Mouse (Mus musculus) hindbrain, embryonic 14.5 days (tissue): ENCODE measurements around the gene Gramd1a. TPM values are rescaled to one million over a fixed set of nuclear protein-coding genes. Genes with fewer than 3 reads are reported as not detected.
A peak's percentile ranks its signal among the peaks of the same experiment; 100 is the strongest.

Source experiments
- ATAC-seq: fragments of 200-750 bp; cut with Nextera tagmentation; 2 replicates; pipeline ENCODE4 v1.8.0; 2017; ENCODE audit warnings: moderate number of reproducible peaks, mild to moderate bottlenecking, moderate TSS enrichment, moderate library complexity; ENCODE audit not compliant: low FRiP score
- DNase-seq: peaks from one replicate; pipeline ENCODE4 v3.0.0-alpha.2; 2015; ENCODE audit warnings: low spot score
- H3K27ac ChIP-seq: fragments of 300-500 bp; sonication (generic); 2 replicates; pipeline ENCODE4 v1.5.1; 2014; ENCODE audit warnings: mild to moderate bottlenecking, moderate library complexity
- H3K27me3 ChIP-seq: fragments of 300-500 bp; sonication (generic); 2 replicates; pipeline ENCODE4 v1.6.1; 2014; ENCODE audit warnings: mild to moderate bottlenecking, low read length, mixed read lengths; ENCODE audit not compliant: control insufficient read depth, insufficient read depth
- H3K36me3 ChIP-seq: fragments of 300-500 bp; sonication (generic); replicated peaks from 2 replicates; pipeline ENCODE4 v1.6.1; 2014; ENCODE audit not compliant: control insufficient read depth, insufficient read depth
- H3K4me1 ChIP-seq: fragments of 300-500 bp; sonication (generic); replicated peaks from 2 replicates; pipeline ENCODE4 v1.6.1; 2014; ENCODE audit warnings: antibody characterized with exemption, low read length, mixed read lengths; ENCODE audit not compliant: control insufficient read depth, insufficient read depth
- H3K4me2 ChIP-seq: fragments of 300-500 bp; sonication (generic); replicated peaks from 2 replicates; pipeline ENCODE4 v1.6.1; 2014; ENCODE audit warnings: mild to moderate bottlenecking, moderate library complexity
- H3K4me3 ChIP-seq: fragments of 300-500 bp; sonication (generic); replicated peaks from 2 replicates; pipeline ENCODE4 v1.5.1; 2014; ENCODE audit warnings: mild to moderate bottlenecking, low read length
- H3K9ac ChIP-seq: fragments of 300-500 bp; sonication (generic); 2 replicates; pipeline ENCODE4 v1.6.1; 2014
- H3K9me3 ChIP-seq: fragments of 300-500 bp; sonication (generic); 2 replicates; pipeline ENCODE4 v1.6.1; 2016; ENCODE audit warnings: low read length; ENCODE audit not compliant: control insufficient read depth
- WGBS: fragments of 180-500 bp; shearing (Covaris S2); extraction: QIAGEN DNeasy Blood & Tissue Kit; methylation state at CpG from one replicate; pipeline ENCODE4 v1.1.7; 2014; 5-methylcytosine and 5-hydroxymethylcytosine counted together
- polyA plus RNA-seq: library from polyadenylated mRNA; unstranded; fragments of >200 nt; fragmentation: Nextera tagmentation; extraction: Ambion mirVana; gene quantifications from 2 replicates; pipeline ENCODE4 v1.2.1, GENCODE M21; 2014

Gramd1a gene
- 191 and 198 TPM in 2 replicates for polyA plus RNA-seq

DNA sequence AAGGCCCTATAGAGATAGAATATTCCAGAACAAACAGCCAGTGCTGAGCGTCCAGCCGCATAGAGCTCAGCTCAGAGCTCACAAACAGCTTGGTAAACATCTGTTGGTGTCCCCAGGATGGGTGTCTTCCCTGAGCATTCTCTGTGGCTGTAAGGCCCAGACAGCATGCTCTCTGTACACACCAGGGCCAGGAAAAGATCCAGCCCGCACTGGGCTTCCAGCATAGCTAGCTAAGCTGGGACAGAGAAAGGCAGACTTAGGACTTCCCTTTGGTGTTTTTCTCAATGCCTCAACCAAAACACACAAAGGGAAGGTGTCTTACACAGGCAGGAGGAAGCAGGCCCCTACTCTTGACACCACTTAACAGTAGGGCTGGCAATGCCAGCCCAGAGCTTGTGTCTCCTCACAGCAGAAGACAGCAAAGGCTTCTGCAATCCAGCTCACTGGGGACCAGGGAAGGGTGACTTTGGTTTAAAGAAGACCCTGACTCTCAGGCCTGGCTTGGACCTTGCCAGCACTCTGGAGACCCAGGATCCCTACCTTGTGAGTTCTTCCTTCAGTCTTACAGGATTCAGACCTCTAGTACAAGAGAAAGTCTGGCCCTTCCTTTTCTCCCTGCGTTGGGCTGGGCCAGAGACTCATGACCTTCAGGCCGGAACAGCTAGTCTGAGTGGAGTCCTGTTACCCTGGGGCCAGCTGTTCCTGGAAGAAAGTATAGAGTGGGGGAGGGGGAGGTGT lies at the start of gene Gramd1a:
TSS of gene Gramd1a (minus strand) at position 601 of the 738 bp plus-strand sequence.
- peaks cover 10% of the 10 kb centered on the region for H3K4me1 ChIP-seq
- ATAC-seq (no peak), DNase-seq (no peak)
- no peaks in the 10 kb centered on the region for H3K27me3 ChIP-seq
- 66% methylated on average over 5 of the region's 5 CpGs for WGBS
- no peak within 1 kb of the TSS for H3K4me3 ChIP-seq
- H3K9me3 ChIP-seq = no peaks in the 10 kb centered on the region
- no peak within 1 kb of the TSS for H3K4me2 ChIP-seq
- H3K27ac ChIP-seq = no peak within 1 kb of the TSS
- no peaks in the 10 kb centered on the region for H3K36me3 ChIP-seq
- H3K9ac ChIP-seq = no peak within 1 kb of the TSS

DNA sequence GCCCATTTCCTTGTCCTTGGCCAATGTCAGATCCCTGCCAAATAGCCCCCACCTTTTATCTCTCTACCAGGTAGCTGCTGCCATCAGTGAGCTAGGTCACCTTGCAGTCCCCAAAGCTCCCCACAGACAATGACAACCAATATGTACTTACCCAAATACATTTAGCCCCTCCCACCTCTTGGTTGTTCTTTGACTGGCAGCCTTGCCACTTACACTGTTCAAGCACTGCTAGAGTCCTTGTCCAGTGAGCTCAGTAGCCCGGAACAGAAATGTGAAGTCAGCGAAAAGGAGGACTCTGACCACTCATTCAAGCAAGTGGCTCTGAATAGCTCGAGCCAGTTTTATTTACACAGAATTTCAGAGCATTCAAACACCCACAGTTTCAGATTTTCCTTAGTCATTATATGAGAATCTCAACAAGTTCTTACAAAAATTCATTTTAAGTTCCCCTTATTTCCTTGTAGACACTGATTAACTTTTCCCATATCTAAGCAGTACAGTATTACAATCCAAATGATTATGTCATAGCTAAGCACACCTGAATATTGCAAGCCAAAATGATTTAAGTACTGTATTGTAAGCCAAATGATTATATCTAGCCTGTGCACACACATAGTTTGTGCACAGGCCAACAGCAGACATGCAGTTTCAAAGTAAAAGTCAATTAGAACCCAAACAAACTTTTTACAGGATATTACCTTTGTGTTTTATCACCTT lies 40.1 kb upstream of the Gramd1a start:
- no peaks in the 10 kb centered on the region for H3K9me3 ChIP-seq
- no peak overlapping the region for H3K4me3 ChIP-seq
- no peak overlapping the region for H3K9ac ChIP-seq
- 81% methylated on average over 3 of the region's 3 CpGs for WGBS
- DNase-seq (no peak), ATAC-seq (no peak)
- H3K27ac ChIP-seq = no peak overlapping the region
- H3K27me3 ChIP-seq = no peaks in the 10 kb centered on the region
- H3K36me3 ChIP-seq = no peaks in the 10 kb centered on the region
- no peaks in the 10 kb centered on the region for H3K4me1 ChIP-seq
- no peak overlapping the region for H3K4me2 ChIP-seq

DNA sequence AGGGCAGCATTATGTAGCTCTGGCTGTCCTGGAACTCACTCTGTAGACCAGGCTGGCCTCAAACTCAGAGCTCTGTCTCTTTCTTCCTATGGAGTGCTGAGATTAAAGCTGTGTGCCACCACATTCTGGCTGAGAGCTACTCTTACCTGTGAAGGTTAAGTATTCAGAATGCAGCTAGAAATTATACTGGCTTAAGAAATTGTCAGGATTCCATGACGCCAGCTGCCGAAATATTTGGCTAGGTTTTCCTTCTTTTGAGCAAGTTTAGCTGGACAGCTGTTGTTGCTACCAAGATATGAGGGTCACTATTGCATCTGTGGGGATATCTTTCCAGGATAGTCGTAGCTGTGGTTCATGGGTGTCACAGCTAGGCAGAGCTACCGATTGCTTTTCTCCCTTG lies 29.0 kb upstream of the Gramd1a start:
- no peak overlapping the region for H3K4me2 ChIP-seq
- 88% methylated on average over 4 of the region's 4 CpGs for WGBS
- H3K4me3 ChIP-seq = no peak overlapping the region
- DNase-seq (no peak), ATAC-seq (no peak)
- H3K36me3 ChIP-seq = no peaks in the 10 kb centered on the region
- no peaks in the 10 kb centered on the region for H3K27me3 ChIP-seq
- H3K9ac ChIP-seq = no peak overlapping the region
- no peak overlapping the region for H3K27ac ChIP-seq
- H3K9me3 ChIP-seq = no peaks in the 10 kb centered on the region
- no peaks in the 10 kb centered on the region for H3K4me1 ChIP-seq

DNA sequence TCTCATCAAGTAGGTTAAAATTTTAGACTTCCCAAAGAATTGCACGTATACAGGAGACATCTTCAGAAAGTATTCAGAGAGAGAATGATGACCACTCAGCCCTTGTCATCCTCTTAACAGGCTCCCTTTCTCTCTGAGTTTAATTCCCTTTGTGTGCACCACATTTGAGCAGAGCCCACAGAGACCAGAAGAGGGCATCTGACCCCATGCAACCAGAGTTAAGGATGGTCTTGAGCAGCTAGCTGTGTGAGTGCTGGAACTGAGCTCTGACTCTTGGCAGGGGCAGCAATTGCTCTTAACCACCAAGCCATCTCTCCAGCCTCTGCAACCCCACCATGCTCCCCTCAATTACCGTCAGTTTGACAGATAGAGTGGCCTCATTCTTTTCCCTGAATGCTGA lies 27.2 kb upstream of the Gramd1a start:
- no peaks in the 10 kb centered on the region for H3K36me3 ChIP-seq
- no peak overlapping the region for H3K9ac ChIP-seq
- H3K4me2 ChIP-seq = no peak overlapping the region
- H3K4me3 ChIP-seq = no peak overlapping the region
- H3K27ac ChIP-seq = no peak overlapping the region
- no peaks in the 10 kb centered on the region for H3K27me3 ChIP-seq
- ATAC-seq = no peak
- no peaks in the 10 kb centered on the region for H3K4me1 ChIP-seq
- no peak for DNase-seq
- 49% methylated on average over 2 of the region's 2 CpGs for WGBS
- no peaks in the 10 kb centered on the region for H3K9me3 ChIP-seq

DNA sequence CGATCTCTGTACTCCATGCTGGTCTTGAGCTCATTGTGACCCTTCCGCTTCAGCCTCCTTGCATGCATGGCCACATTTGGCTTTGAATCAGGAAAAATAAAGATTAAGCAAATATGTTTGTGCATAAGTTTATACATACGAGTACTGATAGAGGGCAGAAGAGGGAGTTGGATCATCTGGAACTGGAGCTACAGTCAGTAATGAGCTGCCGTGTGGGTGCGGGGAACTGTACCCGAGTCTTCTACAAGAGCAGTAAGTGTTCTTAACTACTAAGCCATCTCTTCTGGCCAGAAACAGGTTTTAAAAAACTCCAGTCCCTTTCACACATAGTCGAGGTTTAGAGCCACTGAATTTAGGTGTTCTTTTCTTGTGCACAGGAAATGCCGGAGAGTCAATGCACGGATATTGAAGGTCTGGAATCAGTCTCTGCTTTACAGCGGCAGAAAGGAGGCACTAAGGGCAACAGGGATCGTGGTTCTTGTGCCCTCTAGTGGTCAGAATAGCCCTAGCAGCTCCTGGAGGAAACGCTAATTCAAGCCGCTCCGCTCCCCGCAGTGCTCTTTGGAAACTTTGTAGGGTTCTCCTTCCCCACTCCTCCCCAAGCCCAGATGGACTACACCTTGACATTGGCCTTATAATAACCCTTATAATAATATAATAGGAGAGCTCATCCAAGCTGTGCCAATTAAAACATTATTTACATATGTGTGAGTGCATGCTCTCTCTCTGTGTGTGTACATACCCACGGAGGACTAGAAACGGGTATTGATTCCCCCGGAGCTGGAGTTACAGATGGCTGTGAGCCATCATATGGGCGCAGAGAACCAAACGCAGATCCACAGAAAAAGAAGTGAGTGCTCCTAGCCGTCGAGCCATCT lies 21.4 kb upstream of the Gramd1a start:
- Histone ChIP-seq H3K4me2 (peak overlapping the region; percentile 37; the same call in 1 of the 2 replicates), H3K4me3 (no peak overlapping the region)
- peak; percentile 86 for DNase-seq

DNA sequence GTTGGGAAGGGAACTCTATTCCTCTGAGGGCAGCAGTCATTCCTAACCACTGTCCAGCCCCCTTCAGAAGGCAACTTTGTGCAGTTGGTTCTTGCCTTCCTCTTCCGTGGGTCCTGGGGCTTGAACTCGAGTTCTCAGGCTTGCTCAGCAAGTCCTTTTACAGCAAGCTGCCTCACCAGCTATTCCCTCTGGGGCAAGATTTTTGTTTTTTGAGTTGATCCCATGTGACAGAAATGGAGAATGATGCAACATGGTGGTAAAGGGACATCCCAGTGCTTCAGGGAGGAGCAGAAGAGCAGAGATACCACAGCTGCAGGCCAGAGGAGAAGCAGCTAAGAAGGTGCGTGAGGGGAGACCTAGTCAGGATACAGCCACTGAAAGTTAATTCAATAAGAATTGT lies 19.4 kb upstream of the Gramd1a start:
- no peaks in the 10 kb centered on the region for H3K27me3 ChIP-seq
- no peak overlapping the region for H3K4me2 ChIP-seq
- 82% methylated on average over 3 of the region's 3 CpGs for WGBS
- H3K4me1 ChIP-seq = no peaks in the 10 kb centered on the region
- H3K36me3 ChIP-seq = no peaks in the 10 kb centered on the region
- no peaks in the 10 kb centered on the region for H3K9me3 ChIP-seq
- DNase-seq = no peak
- H3K9ac ChIP-seq = no peak overlapping the region
- H3K27ac ChIP-seq = no peak overlapping the region
- no peak overlapping the region for H3K4me3 ChIP-seq
- no peak for ATAC-seq

More for the DNA sequence above, 21.4 kb upstream of the Gramd1a start:
- Histone ChIP-seq H3K9ac (no peak overlapping the region), H3K4me1 (no peaks in the 10 kb centered on the region), H3K9me3 (no peaks in the 10 kb centered on the region), H3K27me3 (no peaks in the 10 kb centered on the region), H3K36me3 (no peaks in the 10 kb centered on the region), H3K27ac (no peak overlapping the region)
- 36% methylated on average over 22 of the region's 22 CpGs for WGBS
- peak; percentile 66; the same call in 1 of the 2 replicates for ATAC-seq

DNA sequence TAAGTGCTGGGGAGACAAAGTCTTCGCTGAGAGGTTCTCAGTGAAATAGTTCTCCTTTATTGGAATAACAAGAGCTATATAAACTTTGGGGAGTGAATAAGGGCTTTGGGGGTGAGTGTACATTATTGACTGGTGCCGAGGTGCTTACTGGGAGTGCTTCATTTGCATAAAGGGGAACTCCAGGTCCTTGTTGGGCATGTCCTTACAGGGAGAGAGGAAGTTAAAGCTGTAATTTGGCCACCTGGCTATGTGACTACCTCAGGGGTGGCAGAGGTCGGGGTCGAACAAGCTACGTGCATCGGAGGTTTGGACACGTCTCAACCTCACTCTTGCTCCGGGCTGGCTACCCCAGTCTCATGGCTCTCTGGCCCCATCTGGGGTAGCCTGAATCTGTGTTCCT lies 18.8 kb upstream of the Gramd1a start:
- no peaks in the 10 kb centered on the region for H3K27me3 ChIP-seq
- H3K4me3 ChIP-seq = no peak overlapping the region
- 82% methylated on average over 8 of the region's 8 CpGs for WGBS
- DNase-seq (no peak), ATAC-seq (no peak)
- H3K36me3 ChIP-seq = no peaks in the 10 kb centered on the region
- no peak overlapping the region for H3K9ac ChIP-seq
- H3K4me1 ChIP-seq = no peaks in the 10 kb centered on the region
- H3K9me3 ChIP-seq = no peaks in the 10 kb centered on the region
- no peak overlapping the region for H3K27ac ChIP-seq
- H3K4me2 ChIP-seq = no peak overlapping the region

DNA sequence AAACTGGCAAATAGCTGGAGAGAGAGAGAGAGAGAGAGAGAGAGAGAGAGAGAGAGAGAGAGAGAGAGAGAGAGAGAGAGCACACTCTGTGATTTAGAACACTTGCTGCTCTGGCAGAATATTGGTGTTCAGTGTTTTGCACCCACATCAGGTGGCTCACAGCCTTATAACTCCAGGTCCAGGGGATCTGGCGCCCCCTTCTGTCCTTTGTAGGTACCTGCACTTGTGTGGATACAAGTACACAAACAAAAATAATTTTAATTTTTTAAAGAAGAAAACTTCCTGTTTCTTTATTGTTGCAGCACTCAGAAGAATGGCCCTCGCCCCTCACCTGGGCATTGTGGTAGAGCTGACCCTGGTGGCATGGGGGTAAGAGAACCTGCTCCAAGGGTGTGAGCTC lies 16.5 kb upstream of the Gramd1a start:
- Histone ChIP-seq H3K4me1 (no peaks in the 10 kb centered on the region), H3K36me3 (no peaks in the 10 kb centered on the region), H3K27ac (no peak overlapping the region), H3K4me2 (no peak overlapping the region), H3K4me3 (no peak overlapping the region), H3K27me3 (no peaks in the 10 kb centered on the region), H3K9me3 (no peaks in the 10 kb centered on the region), H3K9ac (no peak overlapping the region)
- ATAC-seq (no peak), DNase-seq (no peak)
- 17% methylated on average over 2 of the region's 2 CpGs for WGBS

DNA sequence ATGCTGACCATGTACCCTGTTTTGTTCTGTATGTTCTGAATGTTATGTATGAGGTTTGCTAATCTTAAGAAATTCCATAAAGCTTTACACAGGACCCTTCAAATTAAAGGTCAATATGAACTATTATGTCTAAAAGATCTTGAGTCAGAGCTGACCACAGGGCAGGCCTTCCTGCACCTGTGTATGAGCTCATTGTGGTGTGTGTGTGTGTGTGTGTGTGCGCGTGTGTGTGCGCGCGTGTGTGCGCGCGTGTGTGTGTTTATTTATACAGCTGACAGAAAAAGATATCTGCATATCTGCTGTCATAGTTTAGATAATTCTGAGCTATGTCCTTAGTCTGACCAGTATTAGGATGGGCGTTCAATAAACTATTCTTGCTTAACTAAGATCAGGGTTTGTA lies 14.8 kb upstream of the Gramd1a start:
- H3K4me2 ChIP-seq = no peak overlapping the region
- ATAC-seq (no peak), DNase-seq (no peak)
- H3K4me3 ChIP-seq = no peak overlapping the region
- H3K27ac ChIP-seq = no peak overlapping the region
- no peaks in the 10 kb centered on the region for H3K27me3 ChIP-seq
- H3K36me3 ChIP-seq = no peaks in the 10 kb centered on the region
- H3K9ac ChIP-seq = no peak overlapping the region
- no peaks in the 10 kb centered on the region for H3K4me1 ChIP-seq
- H3K9me3 ChIP-seq = 0 out of 2 replicates have a peak, but pooled peaks cover 2% of the 10 kb centered on the region
- WGBS = 96% methylated on average over 9 of the region's 9 CpGs
